Mouse (Mus musculus): ENCODE measurements around the gene D8Ertd738e. TPM values are rescaled to one million over a fixed set of nuclear protein-coding genes. Genes with fewer than 3 reads are reported as not detected.

The D8Ertd738e gene
- total RNA-seq, 1 experiment from 2014 or later, result 255 TPM

DNA sequence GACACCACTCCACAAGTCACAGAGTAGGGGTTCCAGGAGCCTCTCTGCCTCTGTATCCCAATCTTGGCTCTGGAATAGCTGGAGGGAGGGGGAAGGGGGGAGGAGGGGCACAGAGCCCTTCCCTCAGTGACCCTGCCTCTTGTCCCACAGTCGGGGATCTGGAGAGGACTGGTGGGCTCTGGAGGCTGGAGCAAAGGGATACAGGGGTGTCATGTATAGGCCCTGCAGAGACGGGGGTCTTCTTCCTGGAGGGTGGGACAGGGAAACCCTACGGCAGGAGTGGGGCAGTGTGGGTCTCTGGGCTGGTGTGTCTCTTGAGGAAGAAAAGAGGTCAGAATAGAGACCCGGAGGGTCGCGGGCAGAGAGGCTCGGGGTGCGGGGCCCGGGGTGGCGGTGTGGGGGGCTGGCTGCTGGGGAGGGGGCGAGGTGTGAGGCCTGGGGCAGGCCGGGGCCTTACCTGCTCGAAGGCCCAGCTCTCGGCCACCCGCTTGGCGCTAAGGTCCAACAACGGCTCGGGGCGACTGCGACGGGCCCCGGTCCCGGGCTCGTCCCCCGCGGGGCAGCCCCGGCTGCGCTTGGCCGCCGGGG is 13.0 kb downstream of the D8Ertd738e start:
- no peak for DNase-seq

GRCm38 (mm10) chr8:84235746-84236409 is 13.6 kb downstream of the D8Ertd738e start:
- peak; percentile 77 for DNase-seq

DNA sequence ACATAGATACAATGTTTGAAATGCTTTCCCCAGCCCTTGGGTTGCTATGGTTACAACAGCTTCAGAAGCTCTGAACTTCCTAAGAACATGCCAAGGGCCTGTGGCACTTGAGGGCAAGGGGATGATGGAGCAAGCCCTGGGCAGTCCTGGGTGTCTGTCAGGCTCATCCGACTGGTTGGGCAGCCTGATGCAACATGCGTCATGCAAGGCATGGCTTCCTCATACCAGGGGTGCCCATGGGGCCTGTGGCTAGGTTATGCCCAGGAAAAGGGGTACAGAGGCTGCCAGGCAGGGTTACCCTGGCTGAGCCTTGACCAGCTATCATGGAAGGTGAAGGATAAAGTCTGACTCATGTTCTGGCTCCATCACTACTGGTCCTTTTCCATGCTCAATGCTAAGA is 16.5 kb downstream of the D8Ertd738e start:
- DNase-seq, result peak; percentile 63

DNA sequence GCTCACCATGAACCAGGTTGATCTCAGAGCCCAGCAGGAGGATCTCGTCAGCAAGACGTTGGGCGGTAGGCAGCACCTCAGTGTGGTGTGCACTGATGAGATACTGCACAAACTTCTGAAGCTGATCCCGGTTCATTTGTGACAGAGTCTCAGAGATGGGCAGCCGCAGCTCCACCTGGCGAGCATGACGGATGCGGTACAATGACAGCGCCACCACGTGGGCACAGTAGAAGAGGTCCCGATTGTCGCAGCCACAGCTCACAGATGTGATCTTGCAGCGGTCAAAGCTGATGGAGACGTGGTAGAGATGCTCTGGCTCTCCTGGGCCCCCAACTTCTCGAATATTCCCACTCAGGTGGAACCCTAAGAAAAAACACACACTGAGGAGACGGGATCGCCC is 18.8 kb downstream of the D8Ertd738e start:
- DNase-seq, result no peak

- peak; percentile 63 for DNase-seq
Measured at GRCm38 (mm10) chr8:84223322-84224029, 26.0 kb downstream of the D8Ertd738e start.

- DNase-seq, result no peak
Measured at GRCm38 (mm10) chr8:84222566-84223165, 26.9 kb downstream of the D8Ertd738e start.

DNA sequence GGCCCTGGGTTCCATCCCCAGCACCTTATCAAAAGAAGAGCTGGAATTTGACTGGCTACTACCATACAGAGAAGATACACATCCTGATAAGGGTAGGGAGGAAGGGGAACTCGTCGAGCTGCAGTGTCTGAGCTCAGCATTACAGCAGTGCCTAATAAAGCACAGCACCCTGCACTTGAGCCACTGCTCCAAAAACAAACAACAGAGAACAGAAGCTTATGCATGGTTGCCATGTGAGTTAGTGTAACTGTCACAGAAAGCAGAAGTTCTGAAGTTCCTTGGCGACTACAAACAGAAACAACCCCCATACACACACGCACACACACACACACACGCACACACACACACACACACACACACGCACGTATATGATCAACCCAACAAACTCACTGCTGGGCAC is 29.4 kb downstream of the D8Ertd738e start:
- no peak for DNase-seq

- DNase-seq, result no peak
Measured at GRCm38 (mm10) chr8:84218143-84218542, 31.4 kb downstream of the D8Ertd738e start.

DNA sequence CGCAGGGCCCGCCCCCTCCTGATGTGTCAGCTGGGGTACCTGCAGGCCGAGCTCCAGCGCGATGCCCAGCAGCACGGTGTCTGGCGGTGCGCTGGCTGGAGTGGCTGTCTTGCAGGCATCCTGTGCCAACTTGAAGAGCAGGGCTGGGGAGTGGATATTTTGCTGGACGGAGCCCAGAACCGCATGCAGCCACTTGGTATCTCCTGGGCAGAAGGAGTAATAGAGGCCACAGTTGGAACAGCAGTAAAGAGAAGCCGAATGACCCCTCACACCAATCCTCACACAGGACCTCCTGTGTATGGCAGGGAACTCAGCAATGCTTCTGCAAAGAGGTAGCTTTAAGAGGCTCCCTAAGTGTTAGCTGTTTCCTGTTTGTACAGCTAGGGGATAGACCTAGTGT is 32.3 kb downstream of the D8Ertd738e start:
- no peak for DNase-seq

DNA sequence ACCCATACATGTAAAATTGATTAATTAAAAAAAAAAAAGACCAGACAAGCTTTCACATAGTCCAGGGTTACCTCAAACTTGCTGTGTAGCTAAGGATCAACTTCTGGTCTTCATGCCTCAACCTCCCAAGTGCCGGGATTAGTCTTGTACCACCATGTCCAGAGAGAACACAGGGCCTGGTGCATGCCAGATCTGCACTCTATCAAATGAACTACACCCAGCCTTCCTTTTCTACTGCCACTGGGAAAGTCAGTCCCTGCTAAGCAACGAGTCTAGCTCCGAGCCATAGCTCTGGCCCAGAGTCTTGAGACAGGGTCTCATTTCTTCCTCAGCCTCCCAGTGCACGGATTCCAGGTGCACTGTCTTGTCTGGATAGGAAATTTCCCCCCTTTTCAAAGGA is 36.2 kb downstream of the D8Ertd738e start:
- DNase-seq, result no peak

GRCm38 (mm10) chr8:84211881-84212563 is 37.5 kb downstream of the D8Ertd738e start:
- no peak for DNase-seq

- no peak for DNase-seq
Measured at GRCm38 (mm10) chr8:84211202-84211601, 38.3 kb downstream of the D8Ertd738e start.

DNA sequence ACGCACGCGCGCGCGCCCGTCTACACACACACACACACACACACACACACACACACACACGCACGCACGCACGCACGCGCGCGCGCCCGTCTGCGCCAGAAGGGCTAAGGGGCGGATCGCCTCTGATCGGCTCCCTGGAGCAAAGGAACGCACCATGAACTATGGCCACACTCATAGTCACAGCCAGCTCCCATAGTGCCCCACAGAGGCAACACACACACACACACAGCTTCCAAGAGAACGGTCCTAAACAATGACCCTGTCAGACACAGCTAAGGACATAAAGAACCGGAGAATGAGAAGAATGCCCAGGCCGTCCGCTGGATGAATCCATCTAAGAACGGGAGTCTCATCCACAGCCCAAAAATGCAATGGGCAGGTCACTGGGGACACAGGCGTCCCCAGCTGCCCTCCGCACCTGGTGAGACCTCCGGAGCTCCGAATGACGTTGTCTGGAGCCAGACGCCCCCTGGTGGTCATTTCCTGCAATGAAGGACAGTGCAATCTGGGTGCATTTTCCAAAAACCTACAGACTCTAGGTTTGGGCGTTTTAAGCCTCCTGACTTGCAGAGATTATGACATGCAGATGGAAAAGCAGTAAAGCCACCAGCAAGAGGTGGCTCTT is 39.2 kb downstream of the D8Ertd738e start:
- peak; percentile 92 for DNase-seq

GRCm38 (mm10) chr8:84208381-84209380 is 40.8 kb downstream of the D8Ertd738e start:
- no peak for DNase-seq

- peak; percentile 69 for DNase-seq
Measured at GRCm38 (mm10) chr8:84207811-84208210, 41.7 kb downstream of the D8Ertd738e start.

GRCm38 (mm10) chr8:84206666-84207065 is 42.9 kb downstream of the D8Ertd738e start:
- DNase-seq, result no peak

DNA sequence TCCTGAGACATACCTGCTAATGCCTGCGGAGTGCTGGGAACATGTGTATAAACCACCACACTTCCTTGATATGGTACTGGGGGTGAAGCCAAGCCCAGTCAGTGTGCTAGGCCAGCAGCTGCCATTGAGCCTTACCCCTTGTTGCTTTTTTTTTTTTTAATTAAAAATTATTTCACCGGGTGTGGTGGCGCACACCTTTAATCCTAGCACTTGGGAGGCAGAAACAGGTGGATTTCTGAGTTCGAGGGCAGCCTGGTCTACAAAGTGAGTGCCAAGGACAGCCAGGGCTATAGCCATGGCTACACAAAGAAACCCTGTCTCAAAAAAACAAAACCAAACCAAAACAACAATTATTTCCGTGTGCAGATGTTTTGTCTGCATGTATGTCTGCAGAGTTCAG is 44.4 kb downstream of the D8Ertd738e start:
- DNase-seq, result no peak

DNA sequence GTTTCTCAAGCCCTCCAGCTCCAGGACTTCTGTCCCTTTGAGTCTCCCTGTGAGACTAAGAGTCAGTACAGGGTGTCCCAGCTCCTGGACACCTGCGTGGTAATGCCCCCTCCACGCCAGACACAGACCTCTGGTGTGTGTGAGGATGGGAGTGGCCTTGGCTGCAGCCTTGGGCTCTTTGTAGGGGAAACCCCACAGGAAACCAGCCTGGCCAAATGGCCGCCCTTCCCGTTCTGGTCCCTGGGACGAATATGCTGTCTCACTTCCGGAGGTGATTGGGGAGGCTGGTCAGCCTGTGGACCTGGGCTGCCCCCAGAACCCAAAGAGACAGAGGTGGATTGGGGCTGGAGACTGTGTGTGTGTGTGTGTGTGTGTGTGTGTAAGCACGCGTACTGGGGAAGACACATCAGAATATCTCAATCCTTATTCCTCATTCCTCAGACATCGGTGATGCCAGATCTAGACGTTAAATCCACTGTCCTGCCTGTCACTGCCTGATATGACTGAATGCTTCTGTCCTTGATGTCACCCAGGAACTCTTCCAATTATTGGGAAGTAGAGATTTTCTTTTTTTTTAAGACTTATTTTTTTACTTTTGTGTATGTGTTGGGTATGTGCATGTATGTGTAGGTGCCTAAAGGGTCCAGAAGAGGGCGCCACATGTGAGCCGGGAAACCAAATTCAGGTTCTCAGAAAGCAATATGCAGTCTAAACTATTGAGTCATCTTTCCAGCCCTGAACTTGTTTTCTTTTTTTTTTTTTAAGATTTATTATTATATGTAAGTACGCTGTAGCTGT is 45.3 kb downstream of the D8Ertd738e start:
- peak; percentile 87 for DNase-seq
